Mouse (Mus musculus): ENCODE data around the gene Nat8f7. TPM values are rescaled to one million over a fixed set of nuclear protein-coding genes. Genes with fewer than 3 reads are reported as not detected.
"Not testable (repeated sequence)": the region's sequence is repeated elsewhere in the genome, so short reads cannot be mapped to it uniquely, and the experiment has no call there.

Nat8f7 gene
- polyA plus RNA-seq (2014; fragmentation: Nextera tagmentation; extraction: Ambion mirVana) = not detected in 2 replicates

DNA sequence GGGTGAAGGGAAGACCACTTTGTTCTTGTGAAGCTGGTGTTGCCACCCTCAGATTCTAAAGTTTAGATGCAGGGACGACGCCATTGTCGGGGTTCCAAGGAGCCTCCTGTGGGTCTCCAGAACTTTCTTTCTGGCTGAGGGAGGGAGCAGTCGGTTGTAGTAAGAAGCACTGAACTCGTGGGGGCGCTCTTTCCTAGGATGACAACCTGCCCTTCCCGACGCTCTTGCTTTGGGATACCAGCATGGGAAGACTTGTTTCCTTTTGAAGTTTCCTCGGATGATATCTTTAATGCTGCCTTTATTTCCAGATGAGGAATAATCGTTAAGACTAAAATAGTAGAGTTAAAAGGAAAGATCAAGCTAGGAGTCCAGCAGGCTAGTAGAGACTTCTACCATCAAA is at the start of gene Nat8f7:
Nat8f7 (minus strand) TSS at position 101 of the 400 bp plus-strand sequence.
- WGBS = 81% methylated on average over 9 of the region's 10 CpGs
- H3K27me3 ChIP-seq (ENCODE audit: control insufficient read depth, insufficient read depth, low read length); H3K27ac ChIP-seq (ENCODE audit: low read depth, low read length); H3K9me3 ChIP-seq (ENCODE audit: control insufficient read depth, low read length); H3K9ac ChIP-seq (replicated peaks; ENCODE audit: low read depth, low read length); H3K4me3 ChIP-seq (ENCODE audit: low read depth, low read length); ATAC-seq (ENCODE audit: low read depth); H3K4me2 ChIP-seq (ENCODE audit: low read depth, low read length); H3K4me1 ChIP-seq (ENCODE audit: control insufficient read depth, insufficient read depth, low read length); H3K36me3 ChIP-seq (ENCODE audit: control insufficient read depth, insufficient read depth, low read length): not testable (repeated sequence)

DNA sequence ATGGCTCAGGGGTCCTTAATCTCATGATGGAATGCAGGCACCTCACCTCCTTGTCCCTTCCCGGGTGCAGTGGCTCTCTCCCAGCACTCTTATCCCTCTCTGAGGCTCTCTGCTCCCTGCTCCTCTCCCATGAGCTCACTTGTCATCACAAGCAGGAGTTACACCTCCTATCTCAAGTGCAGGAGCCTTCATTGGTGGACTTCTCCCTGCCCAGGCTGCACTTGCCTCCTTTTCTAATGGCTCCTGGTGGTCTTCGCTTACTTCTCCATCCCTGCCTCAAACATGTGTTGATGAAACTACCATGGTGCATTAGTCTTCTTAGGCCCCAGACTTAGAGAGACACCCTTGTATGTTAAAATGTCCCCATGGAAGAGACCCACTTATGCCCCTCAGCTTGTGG is 49.7 kb upstream of the Nat8f7 start:
- not testable (repeated sequence) for H3K4me1 ChIP-seq (ENCODE audit: control insufficient read depth, insufficient read depth, low read length); H3K9me3 ChIP-seq (ENCODE audit: control insufficient read depth, low read length); H3K4me3 ChIP-seq (ENCODE audit: low read depth, low read length); H3K27me3 ChIP-seq (ENCODE audit: control insufficient read depth, insufficient read depth, low read length); H3K9ac ChIP-seq (replicated peaks; ENCODE audit: low read depth, low read length); H3K27ac ChIP-seq (ENCODE audit: low read depth, low read length); H3K4me2 ChIP-seq (ENCODE audit: low read depth, low read length); H3K36me3 ChIP-seq (ENCODE audit: control insufficient read depth, insufficient read depth, low read length); ATAC-seq (ENCODE audit: low read depth)
- WGBS = 89% methylated on average over 1 of the region's 2 CpGs

DNA sequence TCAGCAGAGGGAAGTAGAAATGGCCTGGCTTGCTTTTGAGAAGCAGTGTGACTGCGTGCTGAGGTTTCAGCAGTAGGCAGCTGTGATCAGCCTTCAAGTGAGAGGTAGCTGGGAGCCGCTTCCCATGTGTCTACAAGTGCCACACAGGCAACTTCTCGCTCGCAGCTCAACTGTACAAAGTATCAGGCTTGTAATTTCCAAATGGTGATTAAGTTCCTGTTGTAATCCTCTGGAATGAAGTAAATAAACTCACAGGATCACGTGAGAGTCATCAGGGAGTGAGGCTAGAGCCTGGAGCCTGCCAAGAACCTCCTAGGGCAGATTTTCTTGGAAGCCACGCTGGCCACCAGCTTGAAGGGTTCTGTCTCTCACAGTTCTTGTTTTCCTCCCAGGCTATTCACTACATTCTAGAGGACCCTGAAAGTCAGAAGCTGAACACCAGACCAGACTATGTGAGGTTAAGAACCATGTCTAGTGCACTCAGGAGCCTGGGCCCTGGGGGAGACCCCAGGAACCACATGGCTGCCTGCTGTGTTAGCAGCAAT is 42.8 kb upstream of the Nat8f7 start:
- not testable (repeated sequence) for H3K27me3 ChIP-seq (ENCODE audit: control insufficient read depth, insufficient read depth, low read length); H3K4me1 ChIP-seq (ENCODE audit: control insufficient read depth, insufficient read depth, low read length); H3K4me3 ChIP-seq (ENCODE audit: low read depth, low read length); H3K4me2 ChIP-seq (ENCODE audit: low read depth, low read length); H3K36me3 ChIP-seq (ENCODE audit: control insufficient read depth, insufficient read depth, low read length); H3K9ac ChIP-seq (replicated peaks; ENCODE audit: low read depth, low read length); ATAC-seq (ENCODE audit: low read depth); H3K27ac ChIP-seq (ENCODE audit: low read depth, low read length); H3K9me3 ChIP-seq (ENCODE audit: control insufficient read depth, low read length)
- WGBS = 50% methylated on average over 3 of the region's 6 CpGs

DNA sequence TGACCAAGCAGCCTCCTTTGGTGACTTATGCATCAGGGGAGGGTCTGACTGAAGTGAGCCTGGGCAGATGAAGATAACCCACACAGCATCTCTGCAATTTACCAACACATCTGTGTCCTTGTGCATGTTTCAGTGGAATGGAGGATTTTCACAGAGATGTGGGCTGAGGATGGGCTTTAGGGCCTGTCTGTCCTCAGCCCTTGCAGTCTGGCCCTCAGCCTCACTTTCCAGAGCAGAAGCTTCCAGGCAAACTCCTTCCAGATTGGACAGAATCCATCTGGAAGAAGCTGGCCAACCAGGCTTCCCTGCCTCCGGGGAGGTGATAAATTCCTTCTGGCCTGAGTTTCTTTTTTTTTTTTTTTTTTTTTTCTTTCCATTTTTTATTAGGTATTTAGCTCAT is 3.4 kb downstream of the Nat8f7 start:
- not testable (repeated sequence) for H3K4me3 ChIP-seq (ENCODE audit: low read depth, low read length); H3K9me3 ChIP-seq (ENCODE audit: control insufficient read depth, low read length); H3K27me3 ChIP-seq (ENCODE audit: control insufficient read depth, insufficient read depth, low read length); H3K4me2 ChIP-seq (ENCODE audit: low read depth, low read length); H3K27ac ChIP-seq (ENCODE audit: low read depth, low read length); ATAC-seq (ENCODE audit: low read depth); H3K36me3 ChIP-seq (ENCODE audit: control insufficient read depth, insufficient read depth, low read length); H3K9ac ChIP-seq (replicated peaks; ENCODE audit: low read depth, low read length); H3K4me1 ChIP-seq (ENCODE audit: control insufficient read depth, insufficient read depth, low read length)
- WGBS = 88% methylated on average over 1 of the region's 1 CpGs

DNA sequence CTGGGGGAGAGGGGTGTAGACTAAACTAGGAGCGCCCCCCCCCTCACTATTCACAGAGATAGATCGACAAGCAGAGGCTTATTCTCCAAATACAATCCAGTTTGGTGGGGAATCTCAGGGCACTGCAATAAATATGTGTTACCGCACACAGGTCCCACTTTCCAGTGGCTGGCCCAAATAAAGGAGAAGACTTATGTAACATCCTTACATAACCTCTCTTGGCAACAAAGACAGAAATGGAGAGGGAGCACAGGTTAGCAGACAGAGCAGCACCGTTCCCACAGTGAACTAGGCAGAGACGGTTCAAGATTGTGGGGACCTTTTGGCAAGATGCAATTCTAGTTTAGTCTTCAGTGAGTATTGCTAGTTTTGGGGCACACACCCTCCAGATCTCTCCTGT is 3.8 kb downstream of the Nat8f7 start:
- H3K4me3 ChIP-seq (ENCODE audit: low read depth, low read length); H3K9me3 ChIP-seq (ENCODE audit: control insufficient read depth, low read length); H3K4me2 ChIP-seq (ENCODE audit: low read depth, low read length); H3K27ac ChIP-seq (ENCODE audit: low read depth, low read length); H3K36me3 ChIP-seq (ENCODE audit: control insufficient read depth, insufficient read depth, low read length); H3K27me3 ChIP-seq (ENCODE audit: control insufficient read depth, insufficient read depth, low read length); H3K9ac ChIP-seq (replicated peaks; ENCODE audit: low read depth, low read length); H3K4me1 ChIP-seq (ENCODE audit: control insufficient read depth, insufficient read depth, low read length); ATAC-seq (ENCODE audit: low read depth): not testable (repeated sequence)
- WGBS = 95% methylated on average over 5 of the region's 5 CpGs

DNA sequence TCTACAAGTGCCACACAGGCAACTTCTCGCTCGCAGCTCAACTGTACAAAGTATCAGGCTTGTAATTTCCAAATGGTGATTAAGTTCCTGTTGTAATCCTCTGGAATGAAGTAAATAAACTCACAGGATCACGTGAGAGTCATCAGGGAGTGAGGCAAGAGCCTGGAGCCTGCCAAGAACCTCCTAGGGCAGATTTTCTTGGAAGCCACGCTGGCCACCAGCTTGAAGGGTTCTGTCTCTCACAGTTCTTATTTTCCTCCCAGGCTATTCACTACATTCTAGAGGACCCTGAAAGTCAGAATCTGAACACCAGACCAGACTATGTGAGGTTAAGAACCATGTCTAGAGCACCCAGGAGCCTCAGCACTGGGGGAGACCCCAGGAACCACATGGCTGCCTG is 11.1 kb downstream of the Nat8f7 start:
- ATAC-seq (ENCODE audit: low read depth); H3K36me3 ChIP-seq (ENCODE audit: control insufficient read depth, insufficient read depth, low read length); H3K4me3 ChIP-seq (ENCODE audit: low read depth, low read length); H3K4me2 ChIP-seq (ENCODE audit: low read depth, low read length); H3K27ac ChIP-seq (ENCODE audit: low read depth, low read length); H3K4me1 ChIP-seq (ENCODE audit: control insufficient read depth, insufficient read depth, low read length); H3K9ac ChIP-seq (replicated peaks; ENCODE audit: low read depth, low read length); H3K27me3 ChIP-seq (ENCODE audit: control insufficient read depth, insufficient read depth, low read length); H3K9me3 ChIP-seq (ENCODE audit: control insufficient read depth, low read length): not testable (repeated sequence)
- WGBS = 92% methylated on average over 2 of the region's 4 CpGs

Small RNA genes within 50 kb of the gene (microRNA-seq; reads per million reads assigned to microRNA genes)
- not detected for gene Gm27317

Other genes starting within 250 kb of the Nat8f7 start
- 9.9 and 10.0 TPM in 2 replicates for gene Fbxo41, start 210.2 kb downstream of the Nat8f7 start, polyA plus RNA-seq (2014; fragmentation: Nextera tagmentation; extraction: Ambion mirVana)
- not detected in 2 replicates for gene Egr4, start 199.6 kb downstream of the Nat8f7 start, polyA plus RNA-seq (2014; fragmentation: Nextera tagmentation; extraction: Ambion mirVana)
- gene Alms1, start 125.7 kb downstream of the Nat8f7 start, polyA plus RNA-seq (2014; fragmentation: Nextera tagmentation; extraction: Ambion mirVana) = 6.5 and 6.6 TPM in 2 replicates
- gene Nat8f3, start 52.5 kb upstream of the Nat8f7 start, polyA plus RNA-seq (2014; fragmentation: Nextera tagmentation; extraction: Ambion mirVana) = 0.55 and 0.80 TPM in 2 replicates
- not detected in 2 replicates for gene Nat8f6, start 107.7 kb upstream of the Nat8f7 start, polyA plus RNA-seq (2014; fragmentation: Nextera tagmentation; extraction: Ambion mirVana)
- gene Nat8f5, start 107.8 kb upstream of the Nat8f7 start, polyA plus RNA-seq (2014; fragmentation: Nextera tagmentation; extraction: Ambion mirVana) = not detected in 2 replicates
- not detected in 2 replicates for gene Nat8, start 118.9 kb upstream of the Nat8f7 start, polyA plus RNA-seq (2014; fragmentation: Nextera tagmentation; extraction: Ambion mirVana)
- gene Nat8f2, start 156.0 kb upstream of the Nat8f7 start, polyA plus RNA-seq (2014; fragmentation: Nextera tagmentation; extraction: Ambion mirVana) = not detected in 2 replicates
- gene Nat8f4, start 191.7 kb upstream of the Nat8f7 start, polyA plus RNA-seq (2014; fragmentation: Nextera tagmentation; extraction: Ambion mirVana) = 4.6 and 5.6 TPM in 2 replicates
- 51.6 and 54.7 TPM in 2 replicates for gene Tprkb, start 198.7 kb upstream of the Nat8f7 start, polyA plus RNA-seq (2014; fragmentation: Nextera tagmentation; extraction: Ambion mirVana)
- gene Nat8f1, start 202.5 kb upstream of the Nat8f7 start, polyA plus RNA-seq (2014; fragmentation: Nextera tagmentation; extraction: Ambion mirVana) = 14.1 and 18.1 TPM in 2 replicates
- 69.4 and 82.6 TPM in 2 replicates for gene Dusp11, start 248.5 kb upstream of the Nat8f7 start, polyA plus RNA-seq (2014; fragmentation: Nextera tagmentation; extraction: Ambion mirVana)